Mouse (Mus musculus): ENCODE measurements around the gene Ralgps1. TPM values are rescaled to one million over a fixed set of nuclear protein-coding genes. Genes with fewer than 3 reads are reported as not detected.

Ralgps1 gene
- polyA plus RNA-seq, 2 experiments: 3.5 to 5.4 TPM

GRCm38 (mm10) chr2:33395053-33395452, 23.8 kb upstream of the Ralgps1 start:
- no peak overlapping the region for H3K9ac ChIP-seq (ENCODE audit: low read depth, low read length, severe bottlenecking)
- DNase-seq (ENCODE audit: low spot score) (no peak), ATAC-seq (ENCODE audit: low FRiP score, low read depth) (no peak)
- 73% methylated on average over 2 of the region's 2 CpGs for WGBS
- H3K4me1 ChIP-seq (ENCODE audit: control insufficient read depth, insufficient read depth, low read length): no peaks in the 10 kb centered on the region
- no peaks in the 10 kb centered on the region for H3K36me3 ChIP-seq (ENCODE audit: control insufficient read depth, insufficient read depth, low read length)
- TF ChIP-seq POLR2A (IDR thresholded peaks at IDR 0.05; ENCODE audit: borderline replicate concordance, extremely low read depth, insufficient read depth, insufficient read length): no peak
- no peaks in the 10 kb centered on the region for H3K27me3 ChIP-seq (ENCODE audit: control insufficient read depth, insufficient read depth, low read length)
- H3K9me3 ChIP-seq (ENCODE audit: control insufficient read depth, low read length): no peaks in the 10 kb centered on the region
- H3K4me3 ChIP-seq (replicated peaks; ENCODE audit: low read length): no peak overlapping the region
- no peak overlapping the region for H3K4me2 ChIP-seq (replicated peaks; ENCODE audit: low read depth, low read length, severe bottlenecking)
- no peak overlapping the region for H3K27ac ChIP-seq (replicated peaks; ENCODE audit: low read depth, low read length)

- DNase-seq (ENCODE audit: low spot score): no peak
These were observed 22.8 kb upstream of the Ralgps1 start for GRCm38 (mm10) chr2:33393951-33394635.

GRCm38 (mm10) chr2:33393021-33393420, 21.7 kb upstream of the Ralgps1 start:
- Histone ChIP-seq H3K4me3 (replicated peaks; ENCODE audit: low read length) (no peak overlapping the region), H3K4me1 (ENCODE audit: control insufficient read depth, insufficient read depth, low read length) (no peaks in the 10 kb centered on the region), H3K27ac (replicated peaks; ENCODE audit: low read depth, low read length) (no peak overlapping the region), H3K4me2 (replicated peaks; ENCODE audit: low read depth, low read length, severe bottlenecking) (no peak overlapping the region), H3K9ac (ENCODE audit: low read depth, low read length, severe bottlenecking) (no peak overlapping the region), H3K27me3 (ENCODE audit: control insufficient read depth, insufficient read depth, low read length) (no peaks in the 10 kb centered on the region), H3K36me3 (ENCODE audit: control insufficient read depth, insufficient read depth, low read length) (no peaks in the 10 kb centered on the region), H3K9me3 (ENCODE audit: control insufficient read depth, low read length) (no peaks in the 10 kb centered on the region)
- no peak for TF ChIP-seq POLR2A (IDR thresholded peaks at IDR 0.05; ENCODE audit: borderline replicate concordance, extremely low read depth, insufficient read depth, insufficient read length)
- DNase-seq (ENCODE audit: low spot score): no peak
- ATAC-seq (ENCODE audit: low FRiP score, low read depth): no peak

More at GRCm38 (mm10) chr2:33393951-33394635, 22.8 kb upstream of the Ralgps1 start:
- H3K27me3 ChIP-seq (ENCODE audit: control insufficient read depth, insufficient read depth, low read length): no peaks in the 10 kb centered on the region
- no peaks in the 10 kb centered on the region for H3K36me3 ChIP-seq (ENCODE audit: control insufficient read depth, insufficient read depth, low read length)
- no peak for ATAC-seq (ENCODE audit: low FRiP score, low read depth)
- H3K27ac ChIP-seq (replicated peaks; ENCODE audit: low read depth, low read length): no peak overlapping the region
- no peaks in the 10 kb centered on the region for H3K9me3 ChIP-seq (ENCODE audit: control insufficient read depth, low read length)
- TF ChIP-seq POLR2A (IDR thresholded peaks at IDR 0.05; ENCODE audit: borderline replicate concordance, extremely low read depth, insufficient read depth, insufficient read length): no peak
- no peak overlapping the region for H3K4me3 ChIP-seq (replicated peaks; ENCODE audit: low read length)
- 75% methylated on average over 11 of the region's 11 CpGs for WGBS
- no peak overlapping the region for H3K4me2 ChIP-seq (replicated peaks; ENCODE audit: low read depth, low read length, severe bottlenecking)
- H3K9ac ChIP-seq (ENCODE audit: low read depth, low read length, severe bottlenecking): no peak overlapping the region
- no peaks in the 10 kb centered on the region for H3K4me1 ChIP-seq (ENCODE audit: control insufficient read depth, insufficient read depth, low read length)

GRCm38 (mm10) chr2:33371648-33372408, 542 bp upstream of the Ralgps1 start:
- ATAC-seq (ENCODE audit: low FRiP score, low read depth) (no peak), DNase-seq (ENCODE audit: low spot score) (no peak)
- H3K36me3 ChIP-seq (ENCODE audit: control insufficient read depth, insufficient read depth, low read length): no peaks in the 10 kb centered on the region
- H3K27ac ChIP-seq (replicated peaks; ENCODE audit: low read depth, low read length): no peak overlapping the region
- TF ChIP-seq POLR2A (IDR thresholded peaks at IDR 0.05; ENCODE audit: borderline replicate concordance, extremely low read depth, insufficient read depth, insufficient read length): no peak
- no peaks in the 10 kb centered on the region for H3K9me3 ChIP-seq (ENCODE audit: control insufficient read depth, low read length)
- H3K4me3 ChIP-seq (replicated peaks; ENCODE audit: low read length): peak overlapping the region; percentile 64
- no peaks in the 10 kb centered on the region for H3K4me1 ChIP-seq (ENCODE audit: control insufficient read depth, insufficient read depth, low read length)
- H3K4me2 ChIP-seq (replicated peaks; ENCODE audit: low read depth, low read length, severe bottlenecking): peak overlapping the region; percentile 71
- H3K9ac ChIP-seq (ENCODE audit: low read depth, low read length, severe bottlenecking): no peak overlapping the region
- WGBS: 30% methylated on average over 18 of the region's 18 CpGs
- H3K27me3 ChIP-seq (ENCODE audit: control insufficient read depth, insufficient read depth, low read length): no peaks in the 10 kb centered on the region

GRCm38 (mm10) chr2:33370276-33370776, 960 bp downstream of the Ralgps1 start:
- ATAC-seq (ENCODE audit: low FRiP score, low read depth): no peak
- no peaks in the 10 kb centered on the region for H3K9me3 ChIP-seq (ENCODE audit: control insufficient read depth, low read length)
- no peak for DNase-seq (ENCODE audit: low spot score)
- no peaks in the 10 kb centered on the region for H3K4me1 ChIP-seq (ENCODE audit: control insufficient read depth, insufficient read depth, low read length)
- 11% methylated on average over 15 of the region's 15 CpGs for WGBS
- TF ChIP-seq POLR2A (IDR thresholded peaks at IDR 0.05; ENCODE audit: borderline replicate concordance, extremely low read depth, insufficient read depth, insufficient read length): no peak
- peak overlapping the region; percentile 71 for H3K4me2 ChIP-seq (replicated peaks; ENCODE audit: low read depth, low read length, severe bottlenecking)
- no peaks in the 10 kb centered on the region for H3K27me3 ChIP-seq (ENCODE audit: control insufficient read depth, insufficient read depth, low read length)
- no peak overlapping the region for H3K27ac ChIP-seq (replicated peaks; ENCODE audit: low read depth, low read length)
- H3K4me3 ChIP-seq (replicated peaks; ENCODE audit: low read length): peak overlapping the region; percentile 64
- H3K36me3 ChIP-seq (ENCODE audit: control insufficient read depth, insufficient read depth, low read length): no peaks in the 10 kb centered on the region
- 0 out of 2 replicates have a peak overlapping the region, but pooled peaks have one; percentile 53 for H3K9ac ChIP-seq (ENCODE audit: low read depth, low read length, severe bottlenecking)

Data from limb, embryonic 14.5 days (tissue).